Mouse (Mus musculus): ENCODE measurements at regions not wholly inside any gene's neighbourhood (a gene's known extent, or its start where the extent isn't known, plus 50 kb on each side); places are given as distances from the start of the nearest gene placed in this dataset.

GRCm38 (mm10) chr12:26534229-26535105 lies 65.5 kb downstream of the Cmpk2 start:
- no peak for DNase-seq (ENCODE audit: low spot score)

- DNase-seq (ENCODE audit: low spot score), result no peak
Measured at GRCm38 (mm10) chr12:26533641-26534151, 64.7 kb downstream of the Cmpk2 start.

GRCm38 (mm10) chr12:26532823-26533640 lies 64.0 kb downstream of the Cmpk2 start:
- peak; percentile 5 for DNase-seq (ENCODE audit: low spot score)

GRCm38 (mm10) chr12:26532076-26532475 lies 63.1 kb downstream of the Cmpk2 start:
- no peak for DNase-seq (ENCODE audit: low spot score)
